In genomic region chr11:110195310-110195709, GRCm38 (mm10) we compare ENCODE assay signal across 15 mouse cellular contexts. TPM values are rescaled to one million over a fixed set of nuclear protein-coding genes. Genes with fewer than 3 reads are reported as not detected.
DNase-seq lines count a peak whose midpoint lies in the region.
"Had no signal": no experiment of that assay in that cellular context is flagged by ENCODE, and none has a peak within 500 bp of the region (broad histone marks: within the 10 kb centered on the region; RNA-seq: fewer than 3 reads in every experiment).

No protein-coding gene starts in this region.

- peak; percentile 22 to 41 for DNase-seq in layer of hippocampus, adult 18-20 months (ENCODE audit: low spot score in 2 of 2)
- DNase-seq in layer of hippocampus, postnatal 25 days (ENCODE audit: extremely low spot score in 1 of 2, low spot score in 1 of 2): no peak
- peak; percentile 19 to 27 for DNase-seq in right cerebral cortex, adult 2 months (ENCODE audit: low spot score in 2 of 2)
- no peak for DNase-seq in right cerebral cortex, postnatal 10 days (ENCODE audit: low spot score in 2 of 2)
- DNase-seq in layer of hippocampus, adult 9-10 months (ENCODE audit: low spot score): peak; percentile 12
- DNase-seq in right cerebral cortex, postnatal 36 days (ENCODE audit: low spot score in 2 of 2): peak; percentile 3 to 20
- DNase-seq in kidney, adult 8-10 months: no peak
- DNase-seq in heart, adult 8-10 months (ENCODE audit: low spot score): no peak
- DNase-seq: adrenal gland, adult 2 months; adrenal gland, postnatal 25 days; cerebellum, adult 2 months; cerebellum, postnatal 10 days; forebrain, postnatal 0 days; gastrocnemius, postnatal 14 days; heart, adult 2 months had no signal

RNA-seq across cellular contexts. Expression of gene Abca9, which starts 27.3 kb away (rescaled TPM):
- total RNA-seq in layer of hippocampus, adult 18-20 months (2021): 1 to 10 TPM; 6.3 to 6.4 TPM
- total RNA-seq in layer of hippocampus, postnatal 25 days (2021): 1 to 10 TPM; 6.5 TPM
- total RNA-seq in heart, adult 8-10 months (2022): 10 to 100 TPM in 3 of 4 experiments, 1 to 10 TPM in 1; 8.9 to 11.2 (median 10.6) TPM

RNA-seq across cellular contexts. Expression of gene Abca6, which starts 56.3 kb away (rescaled TPM):
- 1 to 10 TPM; 1.8 to 2.2 TPM for total RNA-seq in layer of hippocampus, adult 18-20 months (2021)
- 1 to 10 TPM; 1.6 to 2.1 TPM for total RNA-seq in layer of hippocampus, postnatal 25 days (2021)
- 1 to 10 TPM; 4.0 to 7.5 (median 6.2) TPM for total RNA-seq in heart, adult 8-10 months (2022)

Comparison
In these comparisons a context has a peak if more than half of its experiments do, and no peak if none do; other contexts are left out.
1. DNase-seq: peak in layer of hippocampus, adult 18-20 months (2 of 2), right cerebral cortex, adult 2 months (2 of 2), layer of hippocampus, adult 9-10 months (single experiment) and right cerebral cortex, postnatal 36 days (2 of 2); none in layer of hippocampus, postnatal 25 days (0 of 2), right cerebral cortex, postnatal 10 days (0 of 2), kidney, adult 8-10 months (0 of 2) and heart, adult 8-10 months (single experiment).